Mouse (Mus musculus) lung, adult 2 months (tissue): Measurements from ENCODE around the gene Gltp.
A peak's percentile ranks its signal among the peaks of the same experiment; 100 is the strongest.

Source experiments
- CTCF ChIP-seq: fragments of 200-500 bp; IDR thresholded peaks from 2 replicates; pipeline ENCODE4 v1.5.1; 2011; ENCODE audit warnings: mild to moderate bottlenecking, low read length, control low read depth; ENCODE audit not compliant: insufficient read depth
- POLR2A ChIP-seq: fragments of 200-500 bp; IDR thresholded peaks from 2 replicates; pipeline ENCODE4 v1.6.1; 2011; ENCODE audit warnings: low read depth, mild to moderate bottlenecking, control low read depth, low read length, borderline replicate concordance; ENCODE audit errors: extremely low read depth

GRCm38 (mm10) chr5:114738707-114739241 is 48.0 kb upstream of the Gltp start:
- TF ChIP-seq POLR2A (peak; percentile 13; the same call in 1 of the 2 replicates), CTCF (no peak)
